Mouse (Mus musculus) brain, embryonic 18.5 days (tissue): Measurements from ENCODE around the gene Ucp1.

Experiments
- DNase-seq: peaks from one replicate; pipeline ENCODE4 v3.0.0-alpha.2; 2012; ENCODE audit warnings: low read depth, low spot score

The Ucp1 gene

DNA sequence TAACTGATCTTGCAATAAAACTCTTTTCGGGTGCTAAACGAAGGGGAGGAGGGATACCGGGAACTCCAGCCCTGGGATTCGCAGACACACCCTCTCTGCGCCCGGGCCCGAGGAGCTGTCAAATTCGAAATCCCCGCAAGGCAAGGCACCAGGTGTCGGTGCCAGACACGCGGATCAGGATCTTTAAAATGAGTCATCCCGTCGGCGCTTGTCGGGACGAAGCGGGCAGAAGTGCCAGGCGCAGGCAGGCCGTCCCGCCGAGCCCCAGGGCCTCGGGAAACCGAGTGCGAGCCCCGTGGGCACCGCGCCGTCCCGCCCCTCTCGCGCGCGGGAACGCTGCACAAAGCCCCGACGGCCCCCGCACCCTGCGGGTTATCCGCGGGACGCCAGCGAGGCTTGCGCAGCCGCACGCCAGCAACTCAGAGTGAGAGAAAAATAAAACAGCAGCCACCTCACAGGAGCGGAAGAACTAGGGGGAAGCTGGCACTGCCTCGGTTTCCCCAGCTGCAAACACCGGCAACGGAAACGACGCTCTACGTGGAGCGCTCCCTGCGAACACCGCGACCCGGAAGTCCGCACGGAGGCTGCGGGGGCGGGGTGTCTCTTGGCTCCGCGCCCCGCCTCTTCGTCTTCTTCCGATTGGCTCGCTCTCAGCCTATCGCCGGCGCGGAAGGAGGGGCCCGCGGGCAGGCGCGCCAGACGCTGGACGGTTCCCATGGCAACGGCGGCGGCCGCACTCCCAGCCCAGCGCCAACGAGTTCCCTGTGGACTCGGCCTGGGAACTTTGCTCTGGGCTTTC is 41.9 kb downstream of the Ucp1 start, which contains the start of gene Elmod2:
Elmod2 (minus strand) TSS at position 588 of the 799 bp plus-strand sequence.
- peak; percentile 89 for DNase-seq

DNA sequence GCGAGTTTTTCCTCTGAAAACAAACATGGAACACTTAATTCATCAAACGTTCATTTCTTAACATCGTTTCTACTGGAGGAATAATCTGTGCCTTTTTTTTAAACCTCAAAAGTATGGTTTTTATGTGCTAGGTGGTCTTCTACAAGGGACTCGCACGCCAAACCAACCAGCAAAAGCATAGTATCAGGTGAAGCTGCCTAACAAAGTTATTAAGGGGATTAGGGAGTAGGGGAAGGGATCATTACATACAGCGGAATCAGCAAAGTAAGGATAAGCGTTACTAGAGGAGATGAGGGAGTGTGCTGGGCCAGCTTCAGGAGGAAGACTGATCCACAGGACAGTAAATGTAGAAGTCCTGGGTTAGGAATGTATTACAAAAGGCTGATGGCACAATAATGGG is 42.7 kb downstream of the Ucp1 start:
- DNase-seq = no peak

DNA sequence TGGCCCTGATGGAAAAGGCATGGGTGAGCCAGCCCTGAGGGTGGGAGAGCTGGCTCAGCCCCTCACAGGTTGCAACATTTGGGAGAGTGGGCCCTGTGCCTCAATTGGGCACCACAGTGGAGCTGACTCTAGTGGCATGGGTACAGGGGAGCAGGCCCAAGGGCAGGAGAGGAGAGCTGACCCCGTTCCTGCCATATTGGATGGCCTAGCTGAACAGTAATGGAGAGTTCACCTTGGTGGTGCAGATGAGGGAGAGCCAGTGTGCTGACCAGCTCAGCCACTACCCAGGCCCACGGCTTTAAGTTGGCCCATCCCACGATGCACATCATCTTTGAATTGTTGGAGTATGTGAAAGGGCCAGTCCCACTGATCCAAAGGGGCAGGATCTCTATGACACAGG is 51.9 kb downstream of the Ucp1 start:
- no peak for DNase-seq

DNA sequence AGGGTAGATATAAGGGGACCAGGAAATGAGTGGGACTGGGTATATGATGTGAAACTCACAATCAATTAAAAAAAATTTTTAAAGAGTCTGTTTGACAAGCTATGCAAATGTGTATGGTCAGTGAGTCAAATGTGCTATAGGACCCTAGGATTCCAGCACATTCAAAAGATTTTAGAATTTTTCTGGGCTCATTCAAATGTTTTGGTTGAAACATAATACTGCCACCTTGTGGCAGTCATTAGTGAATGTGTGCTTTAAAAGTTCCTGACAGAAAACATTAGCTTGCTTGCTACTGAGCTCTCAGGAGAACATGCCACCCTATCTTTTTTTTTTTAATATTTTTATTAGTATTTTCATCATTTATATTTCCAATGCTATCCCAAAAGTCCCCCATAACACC is 52.5 kb downstream of the Ucp1 start:
- DNase-seq = no peak
